Mouse (Mus musculus) thymus, adult 2 months (tissue): Measurements from ENCODE around the gene Foxp2.

Experiments used
- CTCF ChIP-seq: fragments of 200-500 bp; IDR thresholded peaks from 2 replicates; pipeline ENCODE4 v1.5.1; 2012; ENCODE audit warnings: mild to moderate bottlenecking, control low read depth, low read length, moderate library complexity, borderline replicate concordance; ENCODE audit not compliant: control insufficient read depth, poor library complexity, insufficient read depth; ENCODE audit errors: extremely low read depth
- POLR2A ChIP-seq: fragments of 200-500 bp; IDR thresholded peaks from 2 replicates; pipeline ENCODE4 v1.6.1; 2012; ENCODE audit warnings: mild to moderate bottlenecking, low read length, control low read depth, moderate library complexity; ENCODE audit not compliant: control insufficient read depth, poor library complexity, insufficient read depth; ENCODE audit errors: extremely low read depth

DNA sequence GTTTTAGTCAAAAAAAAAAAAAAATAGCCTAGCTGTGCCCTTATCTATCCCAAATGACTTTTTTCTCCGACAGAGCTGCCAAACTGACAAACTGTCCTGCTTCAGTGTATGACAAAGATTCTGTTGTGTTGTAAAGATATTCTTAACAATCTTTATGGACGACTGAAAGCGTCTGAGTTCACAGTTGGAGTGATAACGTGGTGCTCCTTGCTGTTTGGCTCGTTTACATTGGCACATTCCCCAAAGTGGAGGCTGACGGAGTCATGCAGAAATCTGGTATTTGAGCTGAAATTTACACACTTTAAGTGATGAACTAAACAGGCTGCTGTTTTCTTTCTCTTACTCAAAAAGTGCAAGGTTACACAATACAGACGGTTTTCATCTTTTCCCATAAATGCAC lies 356.2 kb downstream of the Foxp2 start:
- no peak for TF ChIP-seq CTCF
- TF ChIP-seq POLR2A, result no peak
